Mouse (Mus musculus) hindbrain, embryonic 10.5 days (tissue): Measurements from ENCODE around the gene Nop9. TPM values are rescaled to one million over a fixed set of nuclear protein-coding genes. Genes with fewer than 3 reads are reported as not detected.
A peak's percentile ranks its signal among the peaks of the same experiment; 100 is the strongest.
"Not testable (repeated sequence)": the region's sequence is repeated elsewhere in the genome, so short reads cannot be mapped to it uniquely, and the experiment has no call there.

Source experiments
- DNase-seq: peaks from one replicate; pipeline ENCODE4 v3.0.0-alpha.2; 2017; ENCODE audit warnings: low spot score
- H3K27ac ChIP-seq: fragments of 300-500 bp; sonication (generic); 2 replicates; pipeline ENCODE4 v1.5.1; 2016; ENCODE audit warnings: mild to moderate bottlenecking, moderate library complexity
- H3K27me3 ChIP-seq: fragments of 300-500 bp; sonication (generic); 2 replicates; pipeline ENCODE4 v1.6.1; 2016; ENCODE audit warnings: mild to moderate bottlenecking; ENCODE audit not compliant: poor library complexity, insufficient read depth, severe bottlenecking
- H3K36me3 ChIP-seq: fragments of 300-500 bp; sonication (generic); 2 replicates; pipeline ENCODE4 v1.6.1; 2016; ENCODE audit warnings: mild to moderate bottlenecking, moderate library complexity
- H3K4me1 ChIP-seq: fragments of 300-500 bp; sonication (generic); replicated peaks from 2 replicates; pipeline ENCODE4 v1.6.1; 2016; ENCODE audit warnings: mild to moderate bottlenecking
- H3K4me3 ChIP-seq: fragments of 300-500 bp; sonication (generic); 2 replicates; pipeline ENCODE4 v1.5.1; 2016; ENCODE audit warnings: mild to moderate bottlenecking, moderate library complexity
- H3K9me3 ChIP-seq: fragments of 300-500 bp; sonication (generic); 2 replicates; pipeline ENCODE4 v1.6.1; 2016; ENCODE audit warnings: mild to moderate bottlenecking, moderate library complexity
- WGBS: fragments of 180-500 bp; shearing (Covaris S2); methylation state at CpG from one replicate; pipeline ENCODE4 v1.1.7; 2016; 5-methylcytosine and 5-hydroxymethylcytosine counted together
- polyA plus RNA-seq: library from polyadenylated mRNA; unstranded; fragments of >200 nt; fragmentation: Nextera tagmentation; extraction: Ambion mirVana; gene quantifications from 2 replicates; pipeline ENCODE4 v1.2.1, GENCODE M21; 2016

Gene Nop9
- polyA plus RNA-seq, 1 experiment from 2014 or later: 56.5 TPM

DNA sequence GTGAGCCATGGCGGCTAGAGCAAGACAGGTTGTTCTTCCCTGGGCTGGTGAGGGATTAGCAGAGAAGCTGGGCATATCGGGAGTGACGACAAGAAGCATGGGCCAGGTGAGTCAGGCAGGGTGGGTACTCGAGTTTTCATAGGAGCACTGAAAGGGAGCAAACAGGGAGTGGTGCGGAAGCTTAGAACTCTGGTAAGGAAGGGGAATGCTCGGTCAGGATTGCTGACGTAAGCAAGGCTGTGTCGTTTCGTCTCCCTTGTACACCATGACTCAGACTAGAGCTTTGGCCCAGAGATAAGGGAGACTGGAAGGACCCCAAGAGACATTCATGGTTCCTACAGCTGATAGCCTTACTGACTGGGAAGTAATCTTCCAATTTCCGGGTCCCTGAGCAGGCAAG is 11.6 kb upstream of the Nop9 start:
- Histone ChIP-seq H3K27me3 (0 out of 2 replicates have a peak, but pooled peaks cover 7% of the 10 kb centered on the region), H3K4me3 (no peak overlapping the region), H3K4me1 (no peaks in the 10 kb centered on the region), H3K27ac (no peak overlapping the region), H3K36me3 (peaks cover 8% of the 10 kb centered on the region), H3K9me3 (no peaks in the 10 kb centered on the region)
- 78% methylated on average over 10 of the region's 10 CpGs for WGBS
- no peak for DNase-seq

DNA sequence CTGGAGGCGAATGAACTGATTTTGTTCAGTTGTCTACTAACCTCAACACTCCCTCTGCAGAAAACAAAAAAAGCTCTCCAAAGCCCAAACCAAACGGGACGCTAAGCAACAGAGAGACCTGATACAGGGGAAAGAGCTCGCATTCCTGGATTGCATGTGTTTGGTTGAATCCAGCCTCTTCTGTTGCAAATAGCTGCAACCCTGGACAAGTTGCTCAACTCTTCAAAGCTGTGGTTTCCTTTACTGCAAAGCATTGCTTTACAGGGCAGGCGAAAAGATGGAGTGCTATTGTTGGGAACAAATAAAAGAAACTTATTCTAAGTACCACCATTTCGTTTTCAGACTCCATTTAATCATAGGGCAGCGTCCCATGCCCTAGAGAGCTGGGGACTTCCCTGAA is 10.6 kb upstream of the Nop9 start:
- Histone ChIP-seq H3K4me3 (no peak overlapping the region), H3K9me3 (no peaks in the 10 kb centered on the region), H3K4me1 (no peaks in the 10 kb centered on the region), H3K36me3 (peaks cover 18% of the 10 kb centered on the region), H3K27ac (no peak overlapping the region), H3K27me3 (0 out of 2 replicates have a peak, but pooled peaks cover 7% of the 10 kb centered on the region)
- DNase-seq: no peak
- WGBS: 79% methylated on average over 7 of the region's 7 CpGs

DNA sequence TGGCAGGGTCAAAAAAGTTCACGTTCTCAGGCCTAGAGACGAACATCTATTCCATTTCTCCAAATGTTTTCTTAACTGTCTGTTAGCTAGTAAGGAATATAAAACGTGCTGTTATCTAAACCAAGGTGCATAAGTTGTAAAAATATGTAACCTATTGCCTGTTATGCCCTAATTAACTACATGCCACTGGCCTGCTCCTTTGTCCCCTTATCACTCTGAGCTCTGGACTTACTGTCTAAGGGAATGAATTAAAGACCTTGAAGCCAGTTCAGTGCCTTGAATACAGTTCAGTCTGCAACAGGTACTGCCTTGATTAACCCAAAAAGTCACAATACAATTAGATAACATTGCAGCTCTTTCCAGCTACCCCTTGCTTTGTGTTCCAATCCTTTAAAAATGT is 10.2 kb upstream of the Nop9 start:
- no peak overlapping the region for H3K27ac ChIP-seq
- no peaks in the 10 kb centered on the region for H3K4me1 ChIP-seq
- peaks cover 23% of the 10 kb centered on the region for H3K36me3 ChIP-seq
- no peak overlapping the region for H3K4me3 ChIP-seq
- no peak for DNase-seq
- no peaks in the 10 kb centered on the region for H3K9me3 ChIP-seq
- 75% methylated on average over 3 of the region's 3 CpGs for WGBS
- 0 out of 2 replicates have a peak, but pooled peaks cover 7% of the 10 kb centered on the region for H3K27me3 ChIP-seq

DNA sequence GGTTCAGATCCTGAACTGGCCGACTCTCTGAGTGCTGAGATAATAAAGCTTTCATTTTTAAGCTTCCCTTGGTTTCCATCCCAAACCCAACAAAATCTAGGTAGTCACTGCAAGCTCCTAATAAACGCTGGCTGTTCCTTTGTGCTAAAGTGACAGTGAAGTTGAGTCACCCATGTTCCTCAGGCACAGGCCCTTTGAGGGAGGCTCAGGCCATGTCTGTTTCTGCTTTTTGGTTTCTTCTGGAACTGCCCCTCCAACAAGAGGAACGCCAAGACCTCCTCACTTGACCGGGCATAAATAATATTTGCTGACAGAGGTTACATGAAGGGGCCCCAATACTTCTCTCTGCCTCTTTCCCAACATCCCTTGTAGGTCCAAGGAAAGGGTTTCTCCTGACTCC is 9.7 kb upstream of the Nop9 start:
- H3K36me3 ChIP-seq: peaks cover 27% of the 10 kb centered on the region
- H3K9me3 ChIP-seq: no peaks in the 10 kb centered on the region
- H3K4me3 ChIP-seq: no peak overlapping the region
- 83% methylated on average over 4 of the region's 4 CpGs for WGBS
- H3K27ac ChIP-seq: no peak overlapping the region
- DNase-seq: no peak
- no peaks in the 10 kb centered on the region for H3K4me1 ChIP-seq
- 0 out of 2 replicates have a peak, but pooled peaks cover 7% of the 10 kb centered on the region for H3K27me3 ChIP-seq

DNA sequence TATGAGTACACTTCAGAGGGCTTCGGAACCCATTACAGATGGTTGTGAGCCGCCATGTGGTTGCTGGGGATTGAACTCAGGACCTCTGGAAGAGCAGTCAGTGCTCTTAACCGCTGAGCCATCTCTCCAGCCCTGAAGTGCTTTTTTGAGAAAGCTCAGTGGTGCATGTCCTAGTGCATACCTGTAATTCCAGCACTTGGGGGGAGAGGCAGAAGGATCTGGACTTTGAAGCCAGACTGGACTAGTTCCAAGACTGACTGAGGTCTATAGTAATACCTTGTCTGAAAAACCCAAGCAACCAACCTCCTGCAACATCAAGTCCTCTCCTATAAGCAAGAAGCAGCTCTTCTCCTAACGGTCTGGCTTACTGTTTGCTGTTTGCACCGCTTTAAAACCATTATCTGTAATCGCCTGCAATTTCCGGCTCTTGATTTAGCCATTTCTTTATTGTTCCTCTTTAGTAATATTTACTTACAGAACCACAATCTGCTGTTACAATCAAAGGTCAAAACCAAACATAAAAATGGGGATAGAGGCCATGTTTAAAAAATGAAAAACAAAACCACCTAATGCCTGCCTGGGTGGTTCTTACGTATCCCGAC is 8.3 kb upstream of the Nop9 start:
- 86% methylated on average over 9 of the region's 9 CpGs for WGBS
- no peak overlapping the region for H3K27ac ChIP-seq
- no peak overlapping the region for H3K4me3 ChIP-seq
- no peak for DNase-seq
- H3K9me3 ChIP-seq: no peaks in the 10 kb centered on the region
- no peaks in the 10 kb centered on the region for H3K4me1 ChIP-seq
- H3K36me3 ChIP-seq: peaks cover 35% of the 10 kb centered on the region
- H3K27me3 ChIP-seq: 0 out of 2 replicates have a peak, but pooled peaks cover 7% of the 10 kb centered on the region

DNA sequence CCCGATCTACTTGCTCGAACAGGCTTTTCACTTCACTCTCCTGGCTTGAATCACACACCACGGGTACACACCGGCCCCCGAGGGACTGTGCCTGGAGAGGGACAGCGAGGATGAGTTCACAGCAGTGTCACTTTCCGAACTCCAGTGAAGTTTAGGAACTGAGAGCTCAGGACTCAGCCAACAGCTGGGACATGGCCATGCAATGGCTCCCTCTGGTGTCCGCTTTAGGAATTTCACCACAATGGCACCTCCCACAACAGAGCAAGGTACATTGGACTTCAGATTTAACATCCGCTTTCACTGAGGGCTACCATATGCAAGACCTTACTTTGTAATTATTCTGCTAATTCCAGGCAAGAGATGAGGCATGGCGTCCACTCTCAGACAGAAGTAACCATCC is 1.8 kb upstream of the Nop9 start:
- Histone ChIP-seq H3K27me3 (no peaks in the 10 kb centered on the region), H3K9me3 (no peaks in the 10 kb centered on the region), H3K36me3 (peaks cover 45% of the 10 kb centered on the region), H3K27ac (no peak overlapping the region), H3K4me1 (peaks cover 34% of the 10 kb centered on the region), H3K4me3 (no peak overlapping the region)
- DNase-seq: peak; percentile 85
- WGBS: 25% methylated on average over 10 of the region's 10 CpGs

DNA sequence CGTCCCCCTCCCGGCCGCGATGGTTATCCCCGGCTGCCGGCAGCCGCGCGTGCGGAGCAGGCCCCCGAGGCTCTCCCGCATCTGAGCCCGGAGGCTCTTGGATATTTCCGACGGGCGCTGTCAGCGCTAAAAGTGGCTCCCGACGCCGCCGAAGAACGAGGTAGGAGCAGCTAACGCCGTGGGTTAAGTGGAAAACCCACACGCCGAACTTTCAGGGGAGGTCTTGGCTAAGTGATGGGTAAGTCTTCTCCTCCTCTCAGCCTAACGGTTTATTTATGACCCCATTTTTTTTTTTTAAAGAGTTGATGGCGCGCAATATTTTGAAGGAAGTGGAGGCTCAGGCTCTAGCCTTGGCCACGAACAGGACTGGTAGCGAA is 356 bp downstream of the Nop9 start:
- H3K27ac ChIP-seq: peak overlapping the region; percentile 86
- H3K36me3 ChIP-seq: peaks cover 45% of the 10 kb centered on the region
- H3K9me3 ChIP-seq: no peaks in the 10 kb centered on the region
- peak overlapping the region; percentile 92 for H3K4me3 ChIP-seq
- H3K27me3 ChIP-seq: no peaks in the 10 kb centered on the region
- WGBS: under 1% methylated on average over 31 of the region's 31 CpGs
- H3K4me1 ChIP-seq: peaks cover 34% of the 10 kb centered on the region
- no peak for DNase-seq

DNA sequence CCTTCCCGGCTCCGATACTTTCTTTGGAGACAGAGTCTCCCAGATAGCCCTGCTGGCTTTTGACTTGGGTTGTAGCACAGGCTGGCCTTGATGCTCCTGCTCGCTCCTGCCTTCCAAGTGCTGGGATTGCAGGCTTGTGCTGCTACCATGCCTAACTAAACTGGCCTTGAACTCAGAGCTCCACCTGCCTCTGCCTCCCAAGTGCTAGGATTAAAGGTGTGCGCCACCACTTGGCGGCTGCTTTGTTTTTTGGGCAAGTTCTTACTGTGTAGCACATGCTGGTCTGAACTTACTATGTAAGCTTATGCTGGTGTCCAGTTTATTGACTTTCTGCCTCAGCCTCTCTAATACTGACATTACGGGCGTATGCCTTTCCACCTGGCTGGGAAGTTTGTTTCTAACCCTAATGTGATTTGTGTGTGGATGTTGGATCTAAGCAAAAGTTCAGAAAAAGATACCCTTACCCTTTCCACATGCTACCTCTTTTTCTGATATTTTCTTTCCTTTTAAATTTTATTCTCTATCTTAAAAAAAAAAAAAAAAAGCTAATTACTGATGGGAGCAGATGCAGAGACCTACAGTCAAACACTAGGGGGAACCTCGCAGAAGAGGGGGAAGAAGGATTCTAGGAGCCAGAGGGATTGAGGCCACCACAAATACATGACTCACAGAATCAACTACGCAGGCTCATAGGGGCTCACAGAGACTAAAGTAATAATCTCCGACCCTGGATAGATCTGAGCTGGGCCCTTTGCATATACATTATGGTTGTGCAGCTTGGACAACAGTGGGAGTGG is 1.8 kb downstream of the Nop9 start:
- no peak overlapping the region for H3K27ac ChIP-seq
- H3K4me3 ChIP-seq: peak overlapping the region; percentile 92
- DNase-seq: no peak
- no peaks in the 10 kb centered on the region for H3K27me3 ChIP-seq
- H3K9me3 ChIP-seq: no peaks in the 10 kb centered on the region
- 92% methylated on average over 10 of the region's 10 CpGs for WGBS
- peaks cover 52% of the 10 kb centered on the region for H3K36me3 ChIP-seq
- H3K4me1 ChIP-seq: peaks cover 34% of the 10 kb centered on the region

DNA sequence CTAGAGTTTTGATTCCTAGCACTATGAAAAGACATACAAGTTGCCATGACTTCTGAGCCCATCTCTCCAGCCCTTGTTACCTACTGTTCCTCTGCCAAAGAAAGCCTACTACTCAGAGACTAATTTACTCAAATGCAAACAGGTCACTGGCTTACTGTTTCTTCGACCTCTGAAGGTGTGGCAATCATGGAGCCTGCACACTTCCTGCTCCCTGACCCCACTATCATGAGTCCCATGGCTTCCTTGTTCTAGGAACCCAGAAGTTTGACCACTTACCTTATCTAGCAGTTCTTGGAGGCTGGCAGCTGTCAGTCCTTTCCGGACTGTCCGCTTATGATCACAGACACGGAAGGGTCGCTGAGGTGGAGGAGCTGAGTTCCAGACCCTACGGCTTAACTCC is 12.1 kb downstream of the Nop9 start:
- Histone ChIP-seq H3K4me1 (peaks cover 12% of the 10 kb centered on the region), H3K4me3 (no peak overlapping the region), H3K9me3 (no peaks in the 10 kb centered on the region), H3K27me3 (peaks cover 25% of the 10 kb centered on the region), H3K36me3 (peaks cover 44% of the 10 kb centered on the region), H3K27ac (no peak overlapping the region)
- DNase-seq: no peak
- WGBS: 89% methylated on average over 6 of the region's 6 CpGs

DNA sequence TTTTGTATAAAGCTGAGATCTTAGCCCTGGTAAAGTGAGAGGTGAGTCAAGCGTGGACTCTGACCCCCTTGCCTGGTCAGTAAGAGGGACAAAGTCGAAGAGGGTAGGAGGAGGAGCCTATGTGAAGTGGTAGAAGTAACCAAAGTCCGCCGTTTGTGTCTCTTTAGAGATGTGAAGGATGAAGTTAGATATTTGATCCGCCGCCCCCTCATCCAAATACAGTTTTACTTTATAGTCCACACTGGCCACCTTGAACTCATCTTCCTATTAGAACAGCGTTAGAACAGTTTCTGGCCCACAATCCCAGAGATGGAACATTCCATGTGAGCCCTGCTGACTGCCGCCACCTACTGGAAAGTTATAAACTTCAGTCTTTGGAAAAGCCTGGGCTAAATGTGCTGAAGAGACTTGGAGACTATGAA is 12.9 kb downstream of the Nop9 start, which contains the start of gene Cideb:
Cideb (minus strand) TSS at position 96 of the 422 bp plus-strand sequence.
- no peaks in the 10 kb centered on the region for H3K9me3 ChIP-seq
- H3K4me1 ChIP-seq: peaks cover 17% of the 10 kb centered on the region
- H3K36me3 ChIP-seq: peaks cover 36% of the 10 kb centered on the region
- peak within 1 kb of the TSS; percentile 3; the same call in 1 of the 2 replicates for H3K4me3 ChIP-seq
- WGBS: 20% methylated on average over 8 of the region's 8 CpGs
- H3K27me3 ChIP-seq: peaks cover 33% of the 10 kb centered on the region
- H3K27ac ChIP-seq: no peak within 1 kb of the TSS
- peak; percentile 57 for DNase-seq

DNA sequence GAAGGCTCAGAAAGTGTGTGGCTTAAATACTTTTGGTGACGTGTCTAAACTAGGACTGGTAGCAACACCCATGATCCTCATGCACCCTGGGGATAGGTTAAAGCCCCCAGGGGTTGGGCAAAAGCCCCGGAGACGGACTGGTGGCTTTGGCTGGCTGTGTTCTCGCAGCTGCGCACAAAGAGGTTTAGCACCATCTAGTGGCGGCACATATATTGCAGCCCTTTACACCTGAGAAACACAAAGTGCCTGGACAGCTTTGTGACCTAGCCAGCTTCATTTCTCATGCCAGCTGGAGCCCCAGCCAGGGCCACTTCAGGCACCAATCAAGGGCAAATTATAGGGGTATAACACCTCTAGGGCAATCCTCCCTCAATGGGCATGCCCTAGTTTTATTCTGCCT is 14.7 kb downstream of the Nop9 start:
- 0% methylated on average over 6 of the region's 6 CpGs for WGBS
- peaks cover 19% of the 10 kb centered on the region for H3K36me3 ChIP-seq
- H3K9me3 ChIP-seq, H3K27ac ChIP-seq, H3K4me3 ChIP-seq: not testable (repeated sequence)
- DNase-seq: peak; percentile 87
- peaks cover 17% of the 10 kb centered on the region for H3K4me1 ChIP-seq
- peaks cover 51% of the 10 kb centered on the region for H3K27me3 ChIP-seq

DNA sequence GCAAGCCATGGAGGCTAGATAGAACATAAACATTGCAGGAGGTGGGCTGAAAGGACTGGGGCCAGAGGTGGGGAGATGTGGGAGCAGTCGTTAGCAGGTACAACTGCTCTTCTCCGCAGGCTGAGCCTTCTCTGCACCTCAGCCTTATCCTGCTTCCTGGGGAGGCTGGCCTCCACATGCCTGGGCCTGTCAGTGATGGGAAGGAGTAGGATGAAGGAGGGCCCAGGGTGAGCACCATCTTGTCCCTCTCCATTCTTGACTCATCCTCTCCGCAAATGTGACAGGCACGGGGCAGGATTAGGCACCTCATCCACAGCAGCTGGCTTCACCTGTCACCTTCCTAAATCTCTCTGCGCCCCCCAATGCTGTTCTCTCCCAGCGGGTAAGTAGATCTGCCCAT is 15.7 kb downstream of the Nop9 start, which contains the start of gene Ltb4r2:
Ltb4r2 (plus strand) TSS at position 266 of the 400 bp plus-strand sequence.
- no peaks in the 10 kb centered on the region for H3K9me3 ChIP-seq
- WGBS: 74% methylated on average over 6 of the region's 6 CpGs
- H3K36me3 ChIP-seq: peaks cover 8% of the 10 kb centered on the region
- H3K27me3 ChIP-seq: peaks cover 61% of the 10 kb centered on the region
- no peak for DNase-seq
- H3K4me1 ChIP-seq: peaks cover 17% of the 10 kb centered on the region
- H3K27ac ChIP-seq: peak within 1 kb of the TSS; percentile 85
- peak within 1 kb of the TSS; percentile 65 for H3K4me3 ChIP-seq
